Mouse (Mus musculus): ENCODE results near the gene Cdh22.

Gene Cdh22

GRCm38 (mm10) chr2:165089470-165089869, 145.2 kb downstream of the Cdh22 start:
- ATAC-seq (ENCODE audit: low TSS enrichment): no peak

- no peak for ATAC-seq (ENCODE audit: low TSS enrichment)
Measured at GRCm38 (mm10) chr2:165086634-165087033, 148.0 kb downstream of the Cdh22 start.

- ATAC-seq (ENCODE audit: low TSS enrichment): no peak
Measured at GRCm38 (mm10) chr2:165081257-165081656, 153.4 kb downstream of the Cdh22 start.

GRCm38 (mm10) chr2:165080657-165081056, 154.0 kb downstream of the Cdh22 start:
- ATAC-seq (ENCODE audit: low TSS enrichment): no peak

GRCm38 (mm10) chr2:165078605-165079004, 156.0 kb downstream of the Cdh22 start:
- ATAC-seq (ENCODE audit: low TSS enrichment): no peak

DNA sequence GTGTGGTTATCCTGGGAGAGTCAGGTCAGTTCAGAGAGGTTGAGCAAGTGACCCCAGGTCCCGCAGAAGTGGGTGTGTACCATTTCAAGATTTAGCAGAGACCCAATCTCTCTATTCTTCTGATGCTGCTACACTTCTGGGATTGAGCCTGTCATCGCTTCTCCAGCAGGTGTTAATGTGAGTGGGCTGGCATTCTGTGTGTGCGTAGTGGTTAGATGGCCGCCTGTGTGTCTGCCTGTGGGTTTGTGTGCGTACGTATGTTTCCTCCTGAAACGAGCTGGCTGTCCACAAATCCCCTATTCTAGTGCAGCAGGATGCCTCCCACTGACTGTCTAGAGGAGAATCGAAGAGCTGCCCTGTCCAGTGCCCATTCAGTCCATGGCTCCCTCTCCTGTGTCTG, 156.6 kb downstream of the Cdh22 start:
- no peak for ATAC-seq (ENCODE audit: low TSS enrichment)

GRCm38 (mm10) chr2:165077055-165077454, 157.6 kb downstream of the Cdh22 start:
- ATAC-seq (ENCODE audit: low TSS enrichment): no peak

DNA sequence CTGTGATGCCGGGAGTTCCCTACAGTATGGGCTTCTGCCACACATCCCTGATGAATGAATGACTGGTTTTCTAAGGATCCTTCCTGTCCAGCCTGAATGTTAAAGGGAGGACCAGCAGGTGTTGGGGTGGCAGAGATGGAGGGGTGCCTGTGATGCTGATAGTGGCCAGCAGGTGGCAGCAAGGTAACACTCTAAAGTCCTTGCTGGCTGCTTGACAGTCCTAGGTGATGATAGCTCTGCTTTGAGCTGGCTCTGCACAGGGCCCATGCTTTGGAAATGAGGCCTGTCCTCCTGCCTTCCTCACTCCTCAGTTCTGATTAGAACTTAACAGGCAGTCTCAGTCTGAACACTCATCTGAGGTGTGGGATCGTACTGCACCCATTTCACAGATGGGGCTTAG, 159.7 kb downstream of the Cdh22 start:
- peak; percentile 48; the same call in 1 of the 2 replicates for ATAC-seq (ENCODE audit: low TSS enrichment)

DNA sequence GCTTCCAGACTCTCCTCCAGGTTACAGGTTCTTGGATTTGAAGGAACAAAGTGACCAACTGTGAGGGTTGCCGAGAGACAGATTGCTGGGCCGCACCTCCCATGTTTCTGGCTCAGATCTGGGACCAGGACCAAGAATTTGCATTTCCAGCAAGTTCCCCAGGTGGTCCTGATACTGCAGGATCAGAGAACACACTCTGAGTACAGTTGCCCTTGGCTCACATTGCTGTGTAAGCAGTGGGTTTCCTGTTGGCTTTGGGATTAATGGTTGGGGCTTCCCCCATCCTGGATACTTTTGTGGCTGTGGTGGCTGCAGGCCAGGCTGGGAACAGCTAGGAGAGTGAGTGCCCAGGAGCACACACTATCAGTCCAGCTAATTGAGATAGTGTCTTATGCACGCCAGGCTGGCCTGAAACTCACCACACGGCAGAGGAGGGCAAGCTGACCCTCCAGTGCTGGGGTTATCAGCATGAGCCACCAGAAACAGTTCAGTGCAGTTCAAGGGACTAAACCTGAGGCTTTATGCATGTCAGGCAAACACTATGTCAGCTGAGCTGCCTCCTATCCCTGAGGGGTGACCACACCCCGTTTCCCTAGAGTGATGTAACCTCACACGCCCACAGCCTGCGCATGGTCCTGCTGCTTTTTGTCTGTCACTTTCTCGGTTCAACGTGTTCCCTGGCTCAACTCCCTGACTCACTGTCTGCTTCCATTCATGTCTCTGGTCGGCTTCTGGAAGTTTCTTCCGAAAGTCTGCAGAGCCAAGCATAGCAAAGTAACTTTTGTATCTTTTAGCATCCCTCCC, 160.4 kb downstream of the Cdh22 start:
- peak; percentile 42; the same call in 1 of the 2 replicates for ATAC-seq (ENCODE audit: low TSS enrichment)

GRCm38 (mm10) chr2:165073381-165073781, 161.3 kb downstream of the Cdh22 start:
- ATAC-seq (ENCODE audit: low TSS enrichment): peak; percentile 44

DNA sequence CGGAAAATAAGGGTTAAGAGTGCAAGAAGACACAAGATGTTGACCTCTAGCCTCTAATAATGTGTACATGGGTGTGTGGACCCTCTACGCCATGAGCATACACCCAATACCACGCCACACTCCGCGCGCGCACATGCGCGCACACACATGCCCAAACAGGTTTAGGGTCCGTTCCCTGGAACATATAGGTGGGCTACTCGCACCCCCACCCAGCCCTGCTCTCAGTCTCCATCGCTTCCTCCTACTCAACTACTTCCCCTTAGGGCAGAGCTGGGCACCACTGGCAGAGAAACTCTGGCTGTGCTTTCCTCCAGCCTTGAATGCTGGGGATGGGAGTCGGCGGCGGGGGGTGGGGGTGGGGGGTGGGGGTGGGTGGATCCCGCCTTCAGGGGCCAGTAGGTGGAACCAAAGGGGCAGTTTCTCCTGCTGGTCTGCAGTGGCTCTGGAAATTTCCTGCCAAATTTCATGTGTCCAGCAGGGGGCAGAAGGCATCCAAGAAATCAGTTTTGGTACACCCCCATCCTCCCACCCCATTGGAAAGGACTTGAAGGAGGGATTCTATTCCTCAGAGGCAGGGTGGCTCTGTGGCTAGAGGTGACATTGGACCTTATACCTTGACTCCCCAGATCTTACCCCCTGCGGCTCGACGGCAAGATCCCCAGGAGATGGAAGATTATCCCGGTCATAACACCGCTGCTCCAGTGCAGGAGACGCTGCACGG, 164.4 kb downstream of the Cdh22 start:
- ATAC-seq (ENCODE audit: low TSS enrichment): no peak

- ATAC-seq (ENCODE audit: low TSS enrichment): no peak
Measured at GRCm38 (mm10) chr2:165068806-165069205, 165.8 kb downstream of the Cdh22 start.

DNA sequence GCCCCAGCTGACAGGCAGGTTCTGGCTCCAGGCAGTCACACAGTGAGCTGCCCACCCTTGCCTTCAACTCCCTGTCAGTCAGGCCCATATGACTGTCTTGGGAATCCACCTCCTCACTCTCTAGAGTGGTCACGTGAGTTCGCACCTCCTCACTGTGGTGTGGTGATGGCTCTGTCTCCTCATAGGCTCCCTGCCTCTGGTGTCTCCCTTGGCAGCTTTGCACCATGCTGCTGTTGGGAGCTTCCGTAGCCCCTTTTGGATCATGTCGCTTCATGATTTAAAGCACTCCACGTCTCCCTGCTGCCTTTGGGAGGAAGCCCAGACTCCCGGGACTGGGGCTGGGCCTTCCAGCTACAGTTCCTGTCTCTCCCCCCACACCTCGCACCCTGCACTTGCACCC, 170.2 kb downstream of the Cdh22 start:
- peak; percentile 95 for ATAC-seq (ENCODE audit: low TSS enrichment)

DNA sequence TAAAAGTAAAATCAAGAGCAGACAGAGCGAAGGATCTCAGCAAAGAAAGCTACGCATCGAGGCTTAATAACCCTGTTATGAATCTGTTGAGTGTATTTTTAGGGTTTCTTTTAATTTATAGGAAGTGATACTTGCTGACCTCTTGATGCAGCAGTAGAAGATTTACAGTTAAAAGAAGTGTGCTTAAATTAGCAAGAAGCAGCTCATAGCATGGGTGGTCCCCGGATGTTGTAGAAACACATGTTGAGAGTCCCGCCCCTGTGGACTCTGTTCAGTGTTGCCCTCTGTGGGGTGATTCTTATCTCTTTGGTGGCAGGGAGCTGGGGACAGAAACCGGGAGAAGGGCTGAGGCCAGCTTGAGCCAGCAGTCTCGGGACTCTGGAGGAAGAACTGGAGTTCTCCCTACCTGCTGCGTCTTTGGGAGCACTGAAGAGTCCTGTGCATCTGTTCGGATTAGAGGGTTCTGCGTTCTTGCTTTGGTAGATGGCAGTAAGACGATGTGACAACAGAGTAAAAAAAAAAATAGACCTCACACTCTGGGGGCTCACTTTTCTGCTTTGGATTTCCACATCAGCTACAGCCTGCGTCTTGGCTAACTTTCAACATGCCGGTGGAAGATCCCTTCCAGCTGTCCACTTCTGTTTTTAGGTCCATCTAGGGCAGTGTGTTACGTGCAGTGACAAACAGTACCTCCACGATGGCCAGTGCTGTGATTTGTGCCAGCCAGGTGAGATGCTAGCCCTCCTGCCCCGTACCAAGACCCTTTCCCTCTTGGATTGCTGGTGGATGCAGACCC, 172.8 kb downstream of the Cdh22 start:
- no peak for ATAC-seq (ENCODE audit: low TSS enrichment)
